Mouse (Mus musculus): ENCODE data around the gene Stxbp5.

- TF ChIP-seq CTCF (IDR thresholded peaks at IDR 0.05; ENCODE audit: extremely low read depth, insufficient read depth, insufficient read length, insufficient replicate concordance) (no peak), POLR2A (IDR thresholded peaks at IDR 0.05; ENCODE audit: low read depth, low read length) (no peak)
These were observed 61.5 kb downstream of the Stxbp5 start for GRCm38 (mm10) chr10:9839408-9839807.

Data from spleen, adult 2 months (tissue).